Mouse (Mus musculus) lung, postnatal 14 days (tissue): Measurements from ENCODE around the gene Ssr2.
"Not testable (repeated sequence)": the region's sequence is repeated elsewhere in the genome, so short reads cannot be mapped to it uniquely, and the experiment has no call there.

Source experiments
- DNase-seq: peaks from one replicate; pipeline ENCODE4 v3.0.0; 2021

Ssr2 gene

DNA sequence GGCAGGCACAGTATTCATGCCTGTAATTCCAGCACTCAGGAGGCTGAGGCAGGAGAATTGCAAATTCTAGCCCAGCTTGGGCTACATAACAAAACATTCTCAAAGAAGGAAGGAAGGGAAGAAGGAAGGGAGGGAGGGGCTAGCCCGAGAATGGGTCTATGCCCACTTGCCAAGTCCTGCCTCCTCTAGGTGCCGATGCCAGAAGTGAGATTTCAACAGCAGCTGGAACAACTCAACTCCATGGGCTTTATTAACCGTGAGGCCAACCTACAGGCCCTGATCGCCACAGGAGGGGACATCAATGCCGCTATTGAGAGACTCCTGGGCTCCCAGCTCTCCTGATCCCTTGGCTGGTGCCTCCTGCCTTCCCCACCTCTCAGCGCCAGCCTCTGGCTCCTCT lies 7.8 kb upstream of the Ssr2 start:
- DNase-seq = no peak

GRCm38 (mm10) chr3:88568615-88569014 lies 7.1 kb upstream of the Ssr2 start:
- no peak for DNase-seq

GRCm38 (mm10) chr3:88569093-88569492 lies 6.6 kb upstream of the Ssr2 start:
- DNase-seq = no peak

GRCm38 (mm10) chr3:88569694-88570093 lies 6.0 kb upstream of the Ssr2 start:
- DNase-seq = peak; percentile 33

GRCm38 (mm10) chr3:88570341-88570740 lies 5.3 kb upstream of the Ssr2 start:
- DNase-seq = no peak

- DNase-seq = no peak
Observed at GRCm38 (mm10) chr3:88571856-88572255, 3.8 kb upstream of the Ssr2 start.

GRCm38 (mm10) chr3:88572835-88573234 lies 2.8 kb upstream of the Ssr2 start:
- DNase-seq = no peak

DNA sequence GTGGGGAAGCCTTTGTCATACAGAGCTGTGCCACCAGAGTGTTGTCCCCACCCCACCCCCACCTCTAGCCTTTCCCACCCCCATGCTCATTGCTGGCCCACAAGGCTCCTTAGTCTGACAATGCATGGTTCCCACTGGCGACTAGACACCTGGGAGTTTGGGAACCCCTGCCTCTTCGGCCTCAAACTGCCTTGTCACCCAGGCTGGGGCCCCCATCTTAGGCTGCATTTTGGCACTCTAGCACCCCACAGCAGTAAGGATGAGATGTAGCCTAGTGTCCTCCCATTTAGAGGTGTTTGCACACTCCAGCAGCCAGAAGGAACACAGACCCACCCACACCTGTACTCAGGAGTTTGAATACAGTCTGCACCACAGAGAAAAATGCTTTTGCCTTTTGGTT lies 1.9 kb upstream of the Ssr2 start:
- DNase-seq = no peak

- DNase-seq = not testable (repeated sequence)
Observed at GRCm38 (mm10) chr3:88577846-88578245, 2.2 kb downstream of the Ssr2 start.

DNA sequence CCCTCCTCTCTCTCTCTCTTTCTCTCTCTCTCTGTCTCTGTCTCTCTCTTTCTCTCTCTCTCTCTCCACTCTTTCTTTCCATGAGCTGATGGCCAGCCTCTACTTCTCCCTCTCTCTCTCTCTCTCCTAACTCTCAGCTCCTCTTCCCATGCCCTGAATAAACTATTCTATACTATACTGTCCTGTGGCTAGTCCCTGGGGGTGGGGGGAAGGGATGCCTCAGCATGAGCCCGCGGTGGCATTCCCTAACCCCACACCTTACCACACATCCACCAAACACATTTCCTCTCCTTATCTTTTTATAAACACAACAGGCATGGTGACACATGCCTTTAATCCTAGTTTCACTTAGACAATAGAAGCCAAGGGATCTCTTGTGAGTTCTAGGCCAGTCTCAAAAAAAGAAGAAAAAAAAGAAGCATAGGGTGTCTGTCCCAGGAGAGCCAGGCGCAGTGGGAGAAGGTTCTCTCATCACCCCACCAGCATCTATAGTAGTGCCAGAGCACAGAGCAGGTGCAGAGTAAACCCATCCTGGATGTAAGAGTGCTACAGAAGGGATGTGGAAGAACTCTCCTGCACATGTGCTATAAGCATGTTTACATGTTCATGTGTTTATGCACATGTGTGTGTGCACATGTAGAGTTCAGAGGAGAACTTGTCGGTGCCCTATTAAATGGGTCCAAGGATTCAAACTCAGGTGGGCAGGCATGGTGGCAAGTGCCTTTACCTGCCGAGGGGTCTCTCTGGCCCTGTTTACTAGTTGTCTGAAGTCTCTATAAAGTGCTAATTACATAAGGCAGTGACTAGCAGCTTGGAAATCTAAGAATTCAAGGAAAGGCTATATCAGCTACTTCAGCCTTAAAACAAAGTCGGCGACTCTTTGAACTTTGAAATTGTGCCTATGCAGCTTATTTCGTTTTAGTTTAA lies 3.1 kb downstream of the Ssr2 start:
- DNase-seq = no peak

DNA sequence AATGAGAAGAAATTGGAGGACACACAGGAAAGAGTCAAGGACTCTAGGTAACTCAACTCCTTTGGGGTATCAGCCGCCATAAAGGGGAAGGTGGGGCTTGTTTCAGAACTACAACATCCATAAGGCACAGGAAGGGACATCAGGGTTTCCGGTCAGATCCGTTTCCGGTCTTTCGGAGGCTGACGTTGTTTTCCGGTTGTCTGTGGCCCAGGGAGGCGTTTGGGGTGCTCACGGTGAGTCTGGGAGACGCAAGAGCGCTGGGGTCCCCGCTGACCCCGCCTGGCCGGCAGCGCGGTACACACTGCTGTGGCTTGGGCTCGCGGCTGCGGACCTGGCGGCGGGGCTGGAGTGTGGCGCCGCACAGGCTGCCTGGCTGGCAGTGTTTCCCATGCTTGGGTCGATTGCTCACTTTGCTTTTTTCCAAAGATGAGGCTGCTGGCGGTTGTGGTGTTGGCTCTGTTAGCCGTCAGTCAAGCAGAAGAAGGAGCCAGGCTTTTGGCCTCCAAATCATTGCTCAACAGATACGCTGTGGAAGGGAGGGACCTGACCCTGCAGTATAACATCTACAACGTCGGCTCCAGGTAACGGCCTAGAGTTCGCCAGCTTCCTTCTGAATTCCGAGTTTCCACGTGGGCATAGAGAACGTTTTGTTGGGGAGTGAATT lies 3.9 kb downstream of the Ssr2 start:
- DNase-seq = peak; percentile 78

DNA sequence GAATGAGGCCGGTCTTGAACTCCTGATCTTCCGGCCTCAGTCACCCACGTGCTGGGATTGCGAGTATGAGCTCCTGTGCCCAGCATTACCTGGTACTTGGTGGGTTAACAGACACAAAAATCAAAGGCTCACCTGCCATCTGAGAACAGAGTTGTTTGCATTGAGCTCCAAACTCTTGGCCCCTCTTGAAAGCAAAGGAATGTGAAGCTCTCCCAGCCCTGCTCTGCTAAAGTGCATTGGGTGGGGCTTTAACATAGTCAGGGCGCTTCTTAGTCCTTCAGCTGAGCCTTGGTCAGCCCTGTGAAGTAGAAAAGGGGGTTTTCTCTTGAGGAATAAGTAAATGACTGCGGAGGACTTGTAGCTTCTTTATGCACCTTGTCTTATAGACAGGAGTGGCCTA lies 10.1 kb downstream of the Ssr2 start:
- no peak for DNase-seq

- DNase-seq = no peak
Observed at GRCm38 (mm10) chr3:88586640-88587039, 11.0 kb downstream of the Ssr2 start.

- DNase-seq = no peak
Observed at GRCm38 (mm10) chr3:88590246-88590645, 14.6 kb downstream of the Ssr2 start.

DNA sequence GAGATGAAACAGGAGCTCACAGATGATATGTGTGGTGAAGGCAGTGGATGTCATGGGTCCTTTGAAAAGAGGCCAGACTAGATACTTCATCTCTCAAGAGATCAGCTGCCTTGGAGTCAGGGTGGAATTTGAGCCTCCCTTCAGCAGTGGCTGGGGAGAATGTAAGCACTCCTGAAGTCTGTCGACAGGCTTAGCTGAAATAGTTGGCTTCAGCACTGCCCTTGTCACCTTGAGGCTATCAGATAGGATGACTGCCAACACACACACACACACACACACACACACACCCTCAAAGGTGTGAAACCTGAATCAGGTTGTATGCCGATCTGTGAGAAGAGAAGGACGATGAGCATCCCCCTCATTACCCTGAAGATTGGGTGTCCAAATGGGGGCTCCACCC lies 15.4 kb downstream of the Ssr2 start:
- peak; percentile 55 for DNase-seq

DNA sequence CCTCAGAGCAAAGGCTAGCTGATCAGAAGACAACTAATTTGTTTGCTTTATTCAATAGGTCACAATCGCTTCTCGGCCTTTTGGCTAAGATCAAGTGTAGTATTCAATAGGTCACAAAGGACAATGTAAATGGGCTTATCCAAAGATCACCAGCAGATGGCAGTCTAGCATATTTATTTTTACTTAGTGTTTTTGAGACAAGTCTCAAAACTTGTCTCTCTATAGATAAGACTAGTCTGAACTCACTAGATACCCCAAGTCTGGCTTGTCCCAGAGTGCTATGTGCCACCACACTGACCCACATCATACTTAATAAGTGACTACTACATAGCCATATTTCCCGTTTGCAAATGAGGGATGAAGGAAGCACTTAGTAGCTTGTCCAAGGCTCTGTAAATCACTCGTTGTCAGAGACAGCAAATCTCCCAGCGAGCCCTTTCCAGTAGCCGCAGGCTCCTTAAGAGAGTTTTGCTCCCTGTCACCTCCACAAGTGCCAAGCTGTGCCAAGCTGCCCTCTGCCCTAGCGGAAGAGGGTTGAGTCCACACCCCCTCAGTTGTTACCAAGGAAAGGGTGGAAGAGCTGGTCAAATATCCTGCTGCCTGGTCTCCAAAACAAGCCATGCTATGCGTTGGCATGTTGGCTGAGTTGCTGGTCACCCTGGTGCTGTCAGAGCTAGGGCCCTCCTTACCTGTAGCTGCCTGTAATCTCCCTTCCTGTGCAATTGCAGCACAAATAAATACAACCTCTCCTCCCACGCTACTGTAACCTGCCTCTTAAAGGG lies 16.5 kb downstream of the Ssr2 start:
- DNase-seq = peak; percentile 72

- DNase-seq = peak; percentile 45
Observed at GRCm38 (mm10) chr3:88592942-88593576, 17.4 kb downstream of the Ssr2 start.

DNA sequence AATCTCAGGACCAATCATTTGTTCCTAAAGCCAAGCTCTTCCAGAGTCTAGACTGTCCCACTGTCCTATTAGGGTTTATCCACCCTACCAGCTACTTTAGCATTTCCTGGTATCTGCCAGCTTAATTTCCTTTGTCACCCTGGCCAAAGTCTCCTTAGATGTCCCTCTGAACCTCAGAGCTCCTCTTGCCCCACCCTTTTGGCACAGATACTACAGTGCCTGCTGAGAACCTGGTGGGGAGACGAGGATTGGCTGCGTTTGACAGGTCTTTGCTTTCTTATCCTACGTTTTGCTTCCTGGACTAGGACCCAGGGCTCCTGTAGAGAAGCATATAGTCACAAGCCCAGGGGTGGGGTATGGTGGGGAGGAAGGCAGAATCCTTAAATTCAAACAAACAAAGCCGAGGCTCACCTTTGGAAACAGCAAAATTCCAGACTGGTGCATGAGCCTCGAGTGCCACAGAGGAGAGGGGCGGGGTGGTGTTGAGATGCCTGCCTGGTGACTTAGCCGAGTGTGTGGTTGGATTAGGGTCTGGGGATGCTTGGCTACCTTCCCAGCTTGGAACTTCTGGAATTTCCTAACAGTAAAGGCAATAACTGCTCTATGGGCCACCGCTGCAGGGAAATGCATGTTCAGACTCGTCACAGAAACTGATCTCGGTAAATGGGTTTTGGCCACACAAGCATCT lies 18.4 kb downstream of the Ssr2 start:
- DNase-seq = peak; percentile 63

DNA sequence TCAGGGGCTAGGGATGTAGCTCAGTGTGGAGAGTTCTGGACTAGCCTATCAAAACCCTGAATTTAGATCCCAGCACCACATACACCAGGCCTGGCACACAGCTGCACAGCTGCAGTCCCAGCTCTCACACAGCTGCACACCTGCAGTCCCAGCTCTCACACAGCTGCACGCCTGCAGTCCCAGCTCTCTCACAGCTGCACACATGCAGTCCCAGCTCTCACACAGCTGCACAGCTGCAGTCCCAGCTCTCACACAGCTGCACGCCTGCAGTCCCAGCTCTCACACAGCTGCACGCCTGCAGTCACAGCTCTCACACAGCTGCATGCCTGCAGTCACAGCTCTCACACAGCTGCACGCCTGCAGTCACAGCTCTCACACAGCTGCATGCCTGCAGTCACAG lies 20.9 kb downstream of the Ssr2 start:
- DNase-seq = not testable (repeated sequence)

GRCm38 (mm10) chr3:88602466-88602865 lies 26.8 kb downstream of the Ssr2 start:
- DNase-seq = no peak

GRCm38 (mm10) chr3:88603714-88604161 lies 28.1 kb downstream of the Ssr2 start:
- DNase-seq = peak; percentile 87

- no peak for DNase-seq
Observed at GRCm38 (mm10) chr3:88604863-88605262, 29.2 kb downstream of the Ssr2 start.
